Mouse (Mus musculus): Measurements from ENCODE around the gene Slc9a9.

Slc9a9 gene

DNA sequence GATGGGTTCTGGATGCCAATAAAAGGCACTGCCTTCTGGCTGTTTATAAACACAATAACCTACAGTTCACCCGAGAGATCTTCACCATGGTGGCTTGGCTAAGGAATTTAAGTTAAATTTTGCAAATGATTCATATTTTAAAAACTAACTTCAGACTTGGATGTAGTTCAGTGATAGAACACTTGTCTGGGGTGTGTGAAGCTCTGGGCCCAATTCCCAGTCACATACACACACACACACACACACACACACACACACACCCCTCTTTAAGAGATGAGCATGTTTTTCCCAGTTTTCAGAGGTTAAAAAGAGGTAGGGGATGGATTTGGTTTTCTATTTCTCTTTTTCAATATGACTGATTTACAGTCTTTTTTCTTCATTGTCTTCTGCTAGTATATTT is 15.9 kb downstream of the Slc9a9 start:
- DNase-seq (ENCODE audit: low spot score): no peak

DNA sequence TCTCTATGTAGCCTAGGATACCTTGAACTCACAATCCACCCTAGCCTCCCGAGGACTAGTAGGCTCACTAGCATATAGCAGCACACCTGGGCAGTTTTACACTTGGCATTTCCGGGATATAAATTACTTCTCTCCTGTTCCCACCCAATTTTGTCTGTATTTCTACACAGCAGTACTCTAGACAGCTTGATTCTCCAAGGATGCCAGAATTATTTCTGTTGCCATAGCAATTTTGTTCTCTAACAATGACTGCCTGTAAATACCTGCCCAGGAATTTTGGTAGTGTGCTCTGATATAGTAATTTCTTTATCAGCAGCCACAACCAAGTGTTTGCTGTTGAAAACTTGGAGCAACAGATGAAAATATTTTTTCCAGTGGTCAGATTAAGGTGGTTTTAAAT is 16.7 kb downstream of the Slc9a9 start:
- DNase-seq (ENCODE audit: low spot score): no peak

DNA sequence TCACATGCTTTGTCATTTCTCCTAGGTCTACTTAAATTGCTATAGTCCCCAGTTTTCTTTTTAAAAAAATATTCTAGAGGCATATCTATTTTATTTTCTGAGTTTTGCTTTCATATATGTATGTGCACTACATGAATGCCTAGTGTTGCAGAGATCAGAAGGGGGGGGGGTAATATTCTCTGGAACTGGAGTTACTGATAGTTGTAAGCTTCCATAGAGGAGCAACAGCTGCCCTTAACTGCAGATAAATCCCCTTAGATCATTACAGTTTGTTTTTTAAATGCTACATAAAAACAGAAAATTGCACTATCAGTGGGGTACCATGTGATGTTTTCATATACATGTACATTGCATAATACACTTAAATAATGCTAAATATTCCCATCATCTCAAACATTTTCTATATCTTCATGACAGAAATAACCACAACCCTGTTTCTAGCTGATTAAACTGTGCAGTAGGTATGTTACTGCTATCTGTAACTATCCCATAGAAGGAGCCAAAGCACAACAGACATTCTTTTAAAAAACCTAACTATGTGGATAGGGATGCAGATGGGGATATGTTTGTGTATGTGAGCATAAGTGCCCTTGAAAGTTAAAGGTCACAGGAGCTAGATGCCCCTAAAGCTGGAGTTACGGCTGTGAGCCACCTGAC is 17.6 kb downstream of the Slc9a9 start:
- no peak for DNase-seq (ENCODE audit: low spot score)

DNA sequence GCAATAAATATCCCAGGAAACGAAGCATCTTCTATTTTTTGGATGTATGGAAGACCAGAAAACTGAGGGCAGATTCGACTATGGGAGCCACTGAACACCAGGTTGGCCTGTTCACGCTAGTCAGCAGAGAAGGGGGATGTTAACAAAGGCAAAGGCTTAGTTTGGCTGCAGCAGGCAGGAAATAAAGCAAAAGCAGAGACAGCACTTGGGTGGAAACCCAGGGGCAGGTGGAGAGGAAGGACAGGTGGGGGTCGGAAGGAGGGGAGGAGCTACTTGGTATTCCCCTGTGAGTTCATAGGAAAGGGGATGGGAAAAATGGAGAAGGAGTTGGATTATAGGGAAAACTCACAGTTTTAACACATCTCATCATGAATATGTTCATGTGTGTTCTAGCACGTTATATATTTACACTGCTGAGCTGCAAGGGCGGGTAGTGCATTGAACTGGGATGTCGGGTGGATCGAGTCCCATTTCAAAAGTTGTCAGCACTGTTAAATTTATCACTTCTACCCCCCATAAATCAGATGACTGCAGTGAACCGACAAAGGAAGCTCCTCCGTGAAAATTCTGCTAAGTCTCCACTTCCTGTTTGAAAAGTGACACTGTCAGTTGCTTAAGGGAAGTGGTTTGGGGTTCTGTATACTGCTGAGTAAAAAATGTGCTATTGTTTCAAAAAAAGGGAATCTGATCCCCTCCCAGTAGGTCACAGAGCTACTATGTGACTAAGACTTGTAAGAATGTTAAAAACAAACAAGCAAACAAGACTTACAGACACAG is 21.8 kb downstream of the Slc9a9 start:
- no peak for DNase-seq (ENCODE audit: low spot score)

DNA sequence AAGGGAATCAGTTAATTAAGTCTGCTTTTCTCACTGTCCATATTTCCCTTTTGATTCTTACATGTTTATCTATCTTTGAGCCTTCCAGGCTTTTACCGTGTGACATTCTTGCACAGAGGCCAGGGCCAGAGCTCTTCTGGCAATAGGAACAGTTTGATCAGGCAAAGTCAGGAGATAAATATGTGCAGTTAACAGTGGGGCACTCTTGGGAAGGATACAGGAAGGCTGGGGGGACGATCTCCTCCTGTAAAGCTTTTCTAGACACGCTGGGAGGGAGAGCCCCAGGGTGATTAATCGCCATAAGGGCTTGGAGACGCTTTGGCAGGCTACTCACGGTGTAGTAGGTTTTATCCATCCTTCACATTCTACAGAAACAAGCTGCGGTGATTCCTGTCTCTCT is 22.4 kb downstream of the Slc9a9 start:
- no peak for DNase-seq (ENCODE audit: low spot score)

DNA sequence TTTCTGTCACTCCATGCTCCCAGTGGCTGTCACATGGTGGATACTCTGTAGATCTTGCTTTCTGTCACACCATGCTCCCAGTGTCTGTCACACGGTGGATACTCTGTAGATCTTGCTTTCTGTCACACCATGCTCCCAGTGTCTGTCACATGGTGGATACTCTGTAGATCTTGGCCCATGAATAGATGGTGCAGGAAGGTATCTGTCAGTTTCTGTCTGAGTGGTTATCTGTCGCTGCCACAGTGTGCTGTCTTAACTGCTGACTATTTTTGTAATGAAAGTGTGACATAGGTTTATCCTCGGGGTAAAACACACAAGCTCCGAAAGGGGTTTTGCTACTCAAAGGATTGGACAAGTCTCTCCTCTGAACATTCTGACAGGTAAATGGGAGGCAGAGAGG is 24.5 kb downstream of the Slc9a9 start:
- DNase-seq (ENCODE audit: low spot score): no peak

DNA sequence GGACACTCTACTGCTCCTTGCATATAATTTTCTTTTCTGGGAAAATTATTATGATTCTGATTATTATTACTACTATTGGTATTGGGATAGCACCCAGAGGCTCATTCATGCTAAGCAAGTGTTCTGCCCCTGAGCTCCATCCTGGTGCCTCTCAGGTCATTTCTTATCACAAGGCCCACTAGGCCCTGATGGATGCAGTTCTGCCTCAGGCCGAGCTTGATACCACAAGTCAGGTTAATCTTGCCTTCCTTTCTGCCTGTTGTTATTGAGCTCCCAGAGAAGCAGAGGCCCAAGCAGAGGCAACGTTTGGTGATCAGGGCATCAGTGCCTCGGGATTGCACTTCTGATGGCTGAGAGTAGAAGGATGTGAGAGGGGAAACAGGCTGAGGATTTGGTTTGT is 25.3 kb downstream of the Slc9a9 start:
- no peak for DNase-seq (ENCODE audit: low spot score)

DNA sequence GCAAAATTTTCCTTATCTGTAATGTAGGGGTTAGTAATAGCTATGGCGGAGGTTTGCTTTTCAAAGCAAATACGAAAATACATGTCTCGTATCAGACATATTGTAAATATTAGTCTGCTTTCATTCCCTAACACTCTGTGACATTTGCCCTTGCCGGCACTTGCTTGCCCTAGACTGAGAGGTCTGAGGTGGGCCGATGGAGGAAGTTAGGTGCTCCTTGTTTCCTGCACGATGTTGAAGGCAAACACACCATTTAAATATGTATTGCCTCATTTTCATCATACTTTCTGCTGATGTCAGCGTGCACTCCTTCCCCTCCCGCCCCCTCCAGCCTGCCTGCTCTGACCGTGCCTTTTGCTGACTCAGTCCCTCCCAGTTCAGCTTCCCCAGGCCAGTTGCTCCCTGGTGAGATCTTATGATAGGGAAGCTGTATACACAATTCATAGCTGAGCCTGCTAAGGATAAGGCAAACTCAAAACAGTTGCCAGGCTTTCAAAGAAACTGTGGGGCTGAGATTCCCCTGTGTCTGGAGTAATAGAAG is 26.9 kb downstream of the Slc9a9 start:
- DNase-seq (ENCODE audit: low spot score): no peak

DNA sequence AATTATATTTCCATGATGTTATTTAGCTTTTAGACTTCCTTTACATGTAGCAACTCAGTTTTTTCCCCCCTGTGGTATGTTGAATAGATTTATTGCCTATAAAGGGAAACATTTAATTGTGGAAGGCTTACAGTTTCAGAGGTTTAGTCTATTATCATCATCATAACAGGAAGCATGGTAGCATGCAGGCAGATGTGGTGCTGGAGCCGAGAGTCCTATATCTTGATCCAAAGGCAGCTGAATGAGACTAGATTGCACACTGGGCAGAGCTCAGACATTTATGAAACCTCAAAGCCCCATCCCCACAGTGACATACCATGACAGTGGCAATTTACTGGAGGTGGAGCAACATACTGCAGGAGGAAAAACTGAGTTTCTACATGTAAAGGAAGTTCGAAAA is 28.5 kb downstream of the Slc9a9 start:
- DNase-seq (ENCODE audit: low spot score): no peak

DNA sequence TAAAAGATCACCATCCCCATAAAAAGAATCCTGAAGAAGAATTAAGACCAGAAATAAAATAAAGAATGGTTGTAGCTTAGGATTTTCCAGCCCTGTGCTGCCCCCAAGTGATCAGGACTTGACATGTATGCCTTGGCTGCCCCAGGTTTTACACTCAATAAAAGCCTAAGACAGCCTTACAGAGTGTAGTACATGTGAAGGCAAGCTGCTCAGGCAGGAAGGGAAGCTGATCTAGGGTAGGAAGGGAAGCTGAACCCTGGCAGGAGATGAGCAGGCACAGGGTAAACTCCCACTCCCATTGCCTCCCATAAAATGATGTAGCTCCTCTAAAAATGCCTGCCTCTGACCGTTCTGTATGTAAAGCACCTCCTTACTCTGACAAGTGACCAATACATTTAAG is 30.8 kb downstream of the Slc9a9 start:
- DNase-seq (ENCODE audit: low spot score): peak; percentile 70

DNA sequence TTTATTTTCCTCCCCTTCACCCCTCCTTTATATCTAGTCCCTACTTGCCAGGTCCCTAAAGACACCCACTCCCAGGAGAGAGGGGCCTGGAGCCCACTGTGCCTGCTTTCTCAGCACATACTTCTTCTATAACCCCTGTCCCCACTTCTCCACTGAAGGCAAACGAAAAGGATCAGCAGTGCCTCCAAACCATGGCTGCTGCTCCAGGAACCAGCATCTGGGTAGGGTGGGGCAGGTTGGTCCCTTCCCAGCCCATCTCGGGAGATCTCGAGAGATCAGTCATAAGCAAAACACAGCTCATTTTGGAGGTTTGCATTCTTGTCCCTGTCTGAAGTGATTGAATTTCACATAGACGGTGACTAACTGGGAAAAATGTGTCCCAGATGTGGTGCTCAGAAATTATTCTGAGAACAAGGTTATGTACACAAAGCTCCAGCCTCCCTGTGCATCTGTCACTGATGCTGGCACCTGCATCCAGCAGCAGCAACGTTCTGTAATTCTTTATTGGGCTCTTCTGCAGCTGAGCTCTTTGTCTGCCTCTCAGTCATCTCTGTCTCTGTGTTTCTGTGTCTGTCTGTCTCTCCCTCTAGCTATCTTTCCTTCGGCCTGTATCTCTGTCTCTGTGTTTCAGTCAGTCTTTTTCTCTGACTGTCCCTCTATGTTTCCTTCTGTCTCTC is 31.6 kb downstream of the Slc9a9 start:
- no peak for DNase-seq (ENCODE audit: low spot score)

DNA sequence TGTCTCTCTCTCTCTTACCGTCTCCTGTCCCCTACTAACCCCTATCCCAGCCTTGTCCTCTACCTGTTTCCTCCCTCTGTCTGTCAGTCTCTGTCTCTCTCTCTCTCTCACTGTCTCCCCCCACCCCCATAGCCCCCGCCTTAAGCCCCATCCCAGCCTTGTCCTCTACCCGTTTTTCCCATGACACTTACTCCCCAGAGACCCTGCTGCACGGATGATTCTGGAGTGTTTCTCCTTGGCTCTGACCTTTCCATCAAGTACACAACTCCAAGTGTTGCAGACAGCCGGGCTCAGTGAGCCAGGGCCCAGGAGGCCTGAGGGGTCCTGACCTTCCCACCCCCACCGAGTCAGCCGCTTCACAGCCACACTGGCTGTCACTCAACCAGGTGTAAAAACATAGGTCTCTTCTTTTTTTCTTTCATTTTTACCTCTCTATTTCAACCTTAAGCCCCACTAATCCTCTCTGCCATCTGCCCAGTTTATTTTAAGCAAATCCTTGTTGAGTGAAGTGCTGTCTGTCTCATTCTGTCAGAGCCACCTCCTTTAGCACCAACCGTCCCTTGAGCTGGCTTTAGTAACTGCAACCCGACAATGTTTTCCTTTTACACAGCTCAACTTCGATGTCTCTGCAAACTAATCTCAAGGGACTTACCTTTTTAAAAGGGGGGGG is 32.4 kb downstream of the Slc9a9 start:
- DNase-seq (ENCODE audit: low spot score): no peak

DNA sequence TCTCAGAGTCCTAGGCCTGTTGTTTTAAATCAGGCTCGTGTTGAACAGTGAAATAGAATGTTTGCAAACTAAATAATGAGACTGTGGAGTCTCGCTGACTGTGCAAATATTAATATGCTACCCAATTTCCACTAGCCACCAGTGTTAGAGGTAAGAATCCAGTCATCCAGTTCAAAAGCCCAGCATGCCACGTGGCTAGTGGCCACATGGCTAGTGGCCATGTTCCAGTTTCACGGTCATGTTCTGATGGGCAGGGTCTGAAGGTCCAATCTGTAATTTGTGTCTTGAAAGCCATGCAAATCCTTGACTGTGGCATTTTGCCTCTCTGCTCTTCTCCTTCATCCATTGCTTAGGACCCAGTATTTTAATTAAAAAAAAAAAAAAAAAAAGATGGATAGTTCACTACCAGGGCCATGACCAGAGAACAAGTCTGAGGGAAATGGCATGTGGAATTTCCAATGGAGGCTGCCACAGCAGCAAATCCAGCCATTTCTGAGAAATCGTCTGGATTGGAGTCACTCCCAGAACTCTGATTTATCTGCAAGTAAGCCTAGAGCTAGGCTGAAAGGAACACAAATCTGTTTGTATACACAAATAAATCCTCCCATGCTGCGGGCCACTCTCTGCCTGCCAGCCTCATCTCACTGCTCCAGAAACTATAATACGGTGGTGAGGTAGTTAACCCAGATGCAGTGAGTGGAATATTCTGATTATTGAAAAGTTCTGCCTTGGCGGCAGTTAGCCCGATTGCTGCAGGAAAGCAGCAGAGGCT is 35.5 kb downstream of the Slc9a9 start:
- DNase-seq (ENCODE audit: low spot score): no peak

DNA sequence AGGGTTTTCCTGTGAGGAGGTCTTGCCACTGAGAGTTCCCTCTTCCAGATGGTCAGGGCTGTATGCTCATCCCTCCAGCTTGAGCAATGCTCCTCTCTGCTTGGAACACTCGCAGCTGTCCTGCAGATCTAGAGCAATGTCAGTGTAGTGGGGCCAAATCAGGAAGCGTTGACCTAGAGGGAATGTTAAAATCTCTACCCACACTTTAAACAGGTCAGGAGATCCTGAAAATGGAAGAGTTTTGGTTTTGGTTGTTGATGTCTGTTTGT is 36.0 kb downstream of the Slc9a9 start:
- no peak for DNase-seq (ENCODE audit: low spot score)

DNA sequence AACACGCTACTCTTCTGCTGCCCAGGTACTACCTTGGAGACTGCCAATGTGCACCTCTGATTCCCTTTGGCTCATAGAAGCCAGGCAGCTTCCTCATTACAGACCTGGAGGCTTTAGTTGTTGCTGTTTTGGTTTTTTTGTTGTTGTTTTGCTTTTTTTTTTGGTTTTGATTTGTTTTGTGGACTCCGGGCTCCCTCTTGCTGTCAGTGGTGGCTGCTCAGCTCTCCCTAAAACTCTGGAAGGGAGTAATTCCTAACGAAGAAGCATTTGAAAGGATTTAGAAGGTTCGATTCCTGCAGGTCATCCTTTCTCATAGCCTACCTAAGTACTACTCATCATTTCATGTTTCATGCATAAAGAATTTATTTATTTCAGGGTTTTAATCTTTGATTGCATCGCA is 42.4 kb downstream of the Slc9a9 start:
- no peak for DNase-seq (ENCODE audit: low spot score)

DNA sequence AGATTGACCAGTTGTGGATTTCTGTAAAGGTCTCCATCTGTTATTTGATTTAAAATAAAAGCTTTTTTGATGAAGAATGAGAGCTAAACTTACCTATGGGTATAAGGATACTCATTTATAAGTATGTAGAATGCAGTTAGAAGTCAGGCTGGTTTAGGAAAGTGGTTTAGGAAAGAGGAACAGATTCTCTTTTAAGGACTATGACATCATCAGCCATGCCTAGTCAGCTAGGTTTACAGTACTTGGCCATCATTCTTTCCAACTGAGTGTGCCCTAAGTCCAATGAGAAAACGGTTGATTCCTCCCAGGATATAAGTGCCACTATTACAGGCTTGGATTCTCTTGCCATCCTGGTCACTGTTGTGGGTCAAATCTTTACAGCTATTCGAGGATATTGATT is 47.0 kb downstream of the Slc9a9 start:
- DNase-seq (ENCODE audit: low spot score): no peak

DNA sequence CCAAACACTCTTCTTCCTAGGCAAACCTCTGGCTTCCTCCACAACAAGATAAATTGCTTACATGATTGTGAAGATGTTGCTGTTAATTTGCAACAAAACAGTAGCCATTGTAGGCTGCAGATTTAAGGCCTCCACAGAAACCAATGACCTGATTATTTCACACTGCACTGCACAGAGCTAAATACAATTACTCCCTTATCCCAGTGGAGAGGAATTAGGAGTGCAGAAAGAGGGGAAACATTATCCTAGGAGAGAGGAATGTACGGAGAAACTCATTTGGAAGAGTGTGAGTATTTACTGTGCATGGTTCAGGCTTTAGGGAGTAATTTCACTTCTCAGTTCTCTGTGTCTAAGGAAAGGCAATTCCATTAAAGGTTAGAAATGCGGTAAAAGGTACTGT is 53.9 kb downstream of the Slc9a9 start:
- no peak for DNase-seq (ENCODE audit: low spot score)

DNA sequence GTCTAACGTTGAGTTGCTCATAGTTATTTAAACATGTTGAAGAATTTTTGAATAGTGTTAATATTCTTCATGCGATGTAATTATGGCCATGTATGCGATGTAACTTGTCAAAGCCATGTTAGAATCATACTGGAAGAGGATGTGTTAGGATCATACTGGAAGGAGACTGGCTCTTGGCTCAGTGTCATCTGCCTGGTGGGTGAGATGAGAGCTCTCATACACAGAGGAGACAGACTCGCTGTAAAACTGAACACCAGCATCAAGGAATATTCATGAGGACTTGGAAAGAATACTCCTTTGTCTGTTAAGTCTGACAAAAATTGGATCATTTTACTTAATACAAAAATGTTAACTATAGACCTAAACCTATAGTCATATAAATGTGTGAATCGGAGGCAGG is 55.4 kb downstream of the Slc9a9 start:
- no peak for DNase-seq (ENCODE audit: low spot score)

DNA sequence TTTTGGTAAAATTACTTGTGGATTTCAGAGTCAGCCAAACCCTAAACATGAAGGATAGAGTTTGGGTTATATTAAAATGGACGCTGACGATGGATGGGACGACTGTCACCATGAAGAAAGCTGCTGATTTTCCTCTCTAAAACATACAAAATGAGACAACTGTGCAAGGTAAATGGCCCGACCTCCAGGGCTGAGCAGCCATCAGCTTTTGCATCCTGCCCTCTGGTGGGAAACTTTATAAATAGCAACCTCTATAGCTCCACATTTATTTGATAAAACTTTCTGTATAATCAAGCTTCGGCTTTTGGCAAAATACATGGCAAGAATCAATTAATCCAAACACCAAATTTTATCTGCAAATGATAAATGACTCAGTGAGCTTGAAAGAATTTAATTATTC is 57.7 kb downstream of the Slc9a9 start:
- peak; percentile 30 for DNase-seq (ENCODE audit: low spot score)

DNA sequence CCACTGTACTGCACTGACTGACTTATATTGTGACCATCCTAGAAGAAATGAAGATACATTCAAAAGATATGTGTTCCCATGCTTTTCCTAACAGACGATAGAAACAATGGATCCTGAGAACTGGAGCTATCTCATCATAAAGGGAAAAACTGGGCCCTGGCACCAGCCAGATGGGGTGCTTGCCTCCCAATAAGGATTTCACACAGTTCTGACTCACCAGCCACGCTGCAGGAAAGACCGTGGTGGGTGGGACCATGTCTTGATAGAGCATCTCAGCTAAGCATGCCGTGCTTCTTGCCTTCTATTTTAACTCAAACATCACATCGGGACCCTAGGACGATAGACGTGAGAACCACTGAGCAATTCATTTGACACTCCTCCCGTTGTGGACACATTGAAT is 60.7 kb downstream of the Slc9a9 start:
- no peak for DNase-seq (ENCODE audit: low spot score)

DNA sequence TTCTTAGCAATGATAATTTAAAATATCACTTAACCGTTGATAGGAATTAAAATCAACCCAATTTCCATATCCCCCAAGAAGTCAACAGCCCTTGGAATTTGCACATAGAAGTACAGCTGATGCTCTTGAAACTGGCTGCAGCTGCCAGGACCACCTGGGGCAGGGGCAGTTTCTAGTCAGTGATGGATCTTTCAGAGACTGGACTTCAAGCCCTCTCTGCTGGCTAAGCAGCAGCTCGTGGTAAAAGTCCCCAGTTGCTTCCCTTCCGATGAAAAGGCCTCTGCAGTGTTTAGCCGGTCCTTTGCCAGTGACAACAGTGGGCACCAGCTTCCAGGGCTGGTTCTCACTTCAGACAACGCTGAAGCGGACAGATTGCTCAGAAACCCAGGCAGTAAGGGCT is 62.4 kb downstream of the Slc9a9 start:
- DNase-seq (ENCODE audit: low spot score): no peak
